Mouse (Mus musculus) spleen, postnatal 10 days (tissue): ENCODE measurements around the gene Gm20824.
"Not testable (repeated sequence)": the region's sequence is repeated elsewhere in the genome, so short reads cannot be mapped to it uniquely, and the experiment has no call there.

Experiments
- DNase-seq, 2 experiments: peaks; one replicate each; pipeline ENCODE4 v3.0.0; 2021 to 2022; ENCODE audit warnings: low spot score in 2 of 2

Gene Gm20824

DNA sequence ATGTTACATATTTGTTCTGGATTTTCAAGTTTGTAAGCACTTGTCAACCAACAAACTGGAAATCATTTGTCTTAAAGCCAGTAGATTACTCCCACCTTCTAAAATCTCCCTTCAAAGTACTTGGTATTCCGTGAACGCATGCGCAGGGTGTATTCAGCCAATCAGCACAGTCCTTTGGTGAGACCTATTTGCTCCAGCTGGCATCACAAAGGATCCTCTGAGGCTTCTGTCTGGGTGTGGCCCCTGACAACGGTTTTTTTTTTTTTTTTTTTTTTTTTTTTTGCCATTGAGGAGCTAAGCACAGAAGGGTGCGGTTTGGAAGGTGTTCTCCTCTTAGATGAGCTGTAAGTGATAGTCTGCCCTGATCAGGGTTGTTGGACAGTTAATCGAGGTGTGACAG lies at the start of gene Gm20824:
TSS of gene Gm20824 (plus strand) at position 301 of the 400 bp plus-strand sequence.
- not testable (repeated sequence) for DNase-seq
